8 mouse cellular contexts compared by ENCODE assay signal in genomic region chr13:35905879-35906481, GRCm38 (mm10). TPM values are rescaled to one million over a fixed set of nuclear protein-coding genes. Genes with fewer than 3 reads are reported as not detected.
A peak's percentile ranks its signal among the peaks of the same experiment; 100 is the strongest.
DNase-seq lines count a peak whose midpoint lies in the region; ATAC-seq and TF ChIP-seq lines count a peak whose summit lies in the region.

Rpp40 (minus strand) TSS chr13:35906359.

- no peak; the same call in none of the 2 replicates for TF ChIP-seq POLR2A in olfactory bulb, adult 2 months (IDR thresholded peaks at IDR 0.05; ENCODE audit: insufficient read depth, low read depth, low read length)
- 0 out of 2 replicates have a peak, but pooled peaks have one; percentile 10 for TF ChIP-seq POLR2A in thymus, adult 2 months (IDR thresholded peaks at IDR 0.05; ENCODE audit: control insufficient read depth, extremely low read depth, insufficient read depth, low read length, poor library complexity)

- ATAC-seq in G1E (ENCODE audit: extremely low read depth, insufficient number of reproducible peaks, low FRiP score, poor library complexity, severe bottlenecking): peak; percentile 97
- ATAC-seq in forebrain, embryonic 16.5 days: peak; percentile 100
- peak; percentile 100 for ATAC-seq in lung, embryonic 14.5 days (ENCODE audit: insufficient read depth)

- peak within 1 kb of the TSS; percentile 76 for H3K4me3 ChIP-seq in G1E (ENCODE audit: low read depth, low read length)
- peak within 1 kb of the TSS; percentile 89 for H3K4me3 ChIP-seq in forebrain, embryonic 16.5 days (replicated peaks; ENCODE audit: low read length)
- H3K4me3 ChIP-seq in layer of hippocampus, adult 2 months: peak within 1 kb of the TSS; percentile 97
- peak within 1 kb of the TSS; percentile 64 for H3K4me3 ChIP-seq in lung, embryonic 14.5 days (ENCODE audit: low read depth, low read length)
- peak within 1 kb of the TSS; percentile 96 for H3K4me3 ChIP-seq in olfactory bulb, adult 2 months (ENCODE audit: insufficient read depth, low read depth, low read length)
- H3K4me3 ChIP-seq in thymus, adult 2 months (ENCODE audit: control insufficient read depth, insufficient read depth, low read length): peak within 1 kb of the TSS; percentile 96

- peak within 1 kb of the TSS; percentile 64 for H3K9ac ChIP-seq in forebrain, embryonic 16.5 days (replicated peaks; ENCODE audit: low read depth, low read length)
- H3K9ac ChIP-seq in lung, embryonic 14.5 days: peak within 1 kb of the TSS; percentile 60

- H3K27ac ChIP-seq in forebrain, embryonic 16.5 days (ENCODE audit: low read length): no peak within 1 kb of the TSS
- H3K27ac ChIP-seq in layer of hippocampus, adult 2 months: peak within 1 kb of the TSS; percentile 62
- no peak within 1 kb of the TSS for H3K27ac ChIP-seq in lung, embryonic 14.5 days (ENCODE audit: low read depth)
- no peak within 1 kb of the TSS for H3K27ac ChIP-seq in olfactory bulb, adult 2 months (ENCODE audit: insufficient read depth, low read depth, low read length)
- no peak within 1 kb of the TSS for H3K27ac ChIP-seq in thymus, adult 2 months (ENCODE audit: control insufficient read depth, insufficient read depth, low read length)

- H3K27me3 ChIP-seq in G1E (ENCODE audit: insufficient read depth, low read length): peaks cover 3% of the 10 kb centered on the region; the same call in 1 of the 2 replicates
- no peaks in the 10 kb centered on the region for H3K27me3 ChIP-seq in forebrain, embryonic 16.5 days (replicated peaks; ENCODE audit: control insufficient read depth, insufficient read depth, low read length)
- no peaks in the 10 kb centered on the region for H3K27me3 ChIP-seq in lung, embryonic 14.5 days (ENCODE audit: insufficient read depth, low read length)
- no peaks in the 10 kb centered on the region for H3K27me3 ChIP-seq in thymus, adult 2 months (ENCODE audit: control insufficient read depth, insufficient read depth, low read length)

- under 1% methylated on average over 35 of the region's 35 CpGs for WGBS in forebrain, embryonic 16.5 days
- under 1% methylated on average over 35 of the region's 35 CpGs for WGBS in lung, embryonic 14.5 days
- under 1% methylated on average over 35 of the region's 35 CpGs for WGBS in olfactory bulb, adult 2 months
- under 1% methylated on average over 35 of the region's 35 CpGs for WGBS in thymus, adult 2 months

- no peaks in the 10 kb centered on the region for H3K9me3 ChIP-seq in G1E (replicated peaks)
- H3K9me3 ChIP-seq in forebrain, embryonic 16.5 days (ENCODE audit: control insufficient read depth, low read length): no peaks in the 10 kb centered on the region
- H3K9me3 ChIP-seq in lung, embryonic 14.5 days (ENCODE audit: low read depth, low read length): no peaks in the 10 kb centered on the region

- peaks cover 13% of the 10 kb centered on the region for H3K36me3 ChIP-seq in G1E (replicated peaks)
- H3K36me3 ChIP-seq in forebrain, embryonic 16.5 days (ENCODE audit: control insufficient read depth, insufficient read depth): no peaks in the 10 kb centered on the region
- H3K36me3 ChIP-seq in lung, embryonic 14.5 days (ENCODE audit: insufficient read depth): no peaks in the 10 kb centered on the region
- no peaks in the 10 kb centered on the region for H3K36me3 ChIP-seq in thymus, adult 2 months (ENCODE audit: control insufficient read depth, insufficient read depth, low read length)

- TF ChIP-seq CTCF in G1E (IDR thresholded peaks at IDR 0.05; ENCODE audit: low read depth, low read length): no peak
- no peak for TF ChIP-seq CTCF in layer of hippocampus, adult 2 months (conservative IDR thresholded peaks at IDR 0.05)
- TF ChIP-seq CTCF in lung, embryonic 14.5 days (IDR thresholded peaks at IDR 0.05; ENCODE audit: low read depth): no peak
- TF ChIP-seq CTCF in olfactory bulb, adult 2 months (IDR thresholded peaks at IDR 0.05; ENCODE audit: insufficient read depth, low read depth, low read length): no peak
- no peak for TF ChIP-seq CTCF in thymus, adult 2 months (IDR thresholded peaks at IDR 0.05; ENCODE audit: borderline replicate concordance, control insufficient read depth, extremely low read depth, insufficient read depth, low read length, poor library complexity)

- intact Hi-C loops in heart, postnatal 36 days (cut with DNase I): loop anchor here (5.0 kb wide), 2 partner anchors 114 to 164 kb away; no protein-coding TSS in a partner anchor

- peaks cover 16% of the 10 kb centered on the region for H3K4me1 ChIP-seq in G1E (ENCODE audit: insufficient read depth, low read depth, low read length)
- H3K4me1 ChIP-seq in forebrain, embryonic 16.5 days (replicated peaks; ENCODE audit: control insufficient read depth, insufficient read depth, low read length): peaks cover 2% of the 10 kb centered on the region; the same call in 1 of the 2 replicates
- H3K4me1 ChIP-seq in lung, embryonic 14.5 days (ENCODE audit: insufficient read depth): no peaks in the 10 kb centered on the region
- no peaks in the 10 kb centered on the region for H3K4me1 ChIP-seq in olfactory bulb, adult 2 months (ENCODE audit: control insufficient read depth, insufficient read depth, low read length)
- 0 out of 2 replicates have a peak, but pooled peaks cover 2% of the 10 kb centered on the region for H3K4me1 ChIP-seq in thymus, adult 2 months (replicated peaks; ENCODE audit: control insufficient read depth, insufficient read depth, low read length)

- DNase-seq in G1E (ENCODE audit: low spot score): peak; percentile 95
- DNase-seq in cerebellum, adult 18-20 months: peak; percentile 85 to 94
- DNase-seq in heart, postnatal 36 days: peak; percentile 85 to 92
- DNase-seq in layer of hippocampus, adult 2 months (ENCODE audit: low spot score in 2 of 2): peak; percentile 86 to 94
- DNase-seq in lung, embryonic 14.5 days: peak; percentile 96
- DNase-seq in thymus, adult 2 months: peak; percentile 88

- peak within 1 kb of the TSS; percentile 87 for H3K4me2 ChIP-seq in forebrain, embryonic 16.5 days (ENCODE audit: low read length)
- H3K4me2 ChIP-seq in lung, embryonic 14.5 days: peak within 1 kb of the TSS; percentile 73

RNA-seq across cellular contexts. Expression of gene Rpp40, which starts in this region (rescaled TPM):
- total RNA-seq in G1E (2014; fragmentation: Nextera tagmentation) (11.4 and 17.8 TPM in 2 replicates), G1E (2017) (13.6 and 15.3 TPM in 2 replicates)
- polyA plus RNA-seq in G1E (2012): 13.2 and 14.3 TPM in 2 replicates
- polyA plus RNA-seq in forebrain, embryonic 16.5 days (2015; fragmentation: Nextera tagmentation; extraction: Ambion mirVana): 7.4 and 8.2 TPM in 2 replicates
- 1 to 10 TPM; 5.5 to 7.0 TPM for total RNA-seq in heart, postnatal 36 days (2021)
- total RNA-seq in layer of hippocampus, adult 2 months (2021): 1 to 10 TPM; 7.5 to 9.1 TPM
- 20.2 and 24.7 TPM in 2 replicates for polyA plus RNA-seq in lung, embryonic 14.5 days (2014; fragmentation: Nextera tagmentation; extraction: Ambion mirVana)
- polyA plus RNA-seq in olfactory bulb, adult 2 months (2012; ENCODE audit: insufficient read depth, insufficient read length, low replicate concordance, missing spikeins): not detected in 2 replicates
- polyA plus RNA-seq in thymus, adult 2 months (2012; rRNA removed): 2.9 and 3.3 TPM in 2 replicates
